Mouse (Mus musculus): ENCODE results near the gene Nek8.
A peak's percentile ranks its signal among the peaks of the same experiment; 100 is the strongest.

Nek8 gene

DNA sequence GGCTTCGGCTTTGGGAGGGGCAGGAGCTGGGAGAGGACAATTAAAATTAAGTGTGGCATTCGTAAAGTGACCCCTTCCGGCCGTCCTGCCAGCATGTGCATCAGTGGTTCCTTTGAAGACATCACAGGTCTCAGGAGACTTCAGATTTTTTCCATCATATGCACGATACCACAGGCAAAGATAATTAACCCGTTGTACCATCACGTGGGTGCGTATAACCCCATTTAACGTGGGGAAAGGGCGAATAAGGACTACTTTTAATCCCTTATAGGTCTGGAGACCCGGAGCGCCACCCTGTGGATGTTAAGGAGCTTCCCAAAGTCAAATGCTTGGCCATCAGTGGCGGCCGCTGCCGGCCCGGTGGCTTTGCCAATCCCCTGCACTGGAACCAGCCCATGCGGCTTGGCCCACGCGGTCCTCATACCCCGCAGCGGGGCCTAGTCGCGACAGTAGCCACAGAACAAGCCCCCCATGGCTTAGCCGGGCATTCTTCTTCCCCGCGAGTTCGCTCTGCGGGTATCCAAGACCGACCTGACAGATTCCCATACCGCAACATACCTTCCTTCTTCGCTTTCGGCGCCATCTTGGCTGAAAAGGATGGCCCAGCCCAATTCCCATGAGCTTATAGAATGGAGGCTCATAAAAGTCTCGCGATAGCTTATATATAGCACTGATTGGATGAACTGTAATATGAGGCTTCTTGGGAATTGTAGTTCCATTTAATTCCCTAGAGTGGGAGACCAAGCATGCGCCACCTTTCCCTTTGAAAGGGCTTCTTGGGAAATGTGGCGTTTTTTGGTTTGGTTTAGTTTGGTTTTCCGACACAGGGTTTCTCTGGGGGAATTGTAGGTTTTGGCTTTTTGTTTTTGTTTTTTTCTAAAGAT lies 6.7 kb upstream of the Nek8 start, which contains the start of gene Rpl23a:
TSS of gene Rpl23a (minus strand) at position 624 of the 884 bp plus-strand sequence.
- peak; percentile 85 for DNase-seq

DNA sequence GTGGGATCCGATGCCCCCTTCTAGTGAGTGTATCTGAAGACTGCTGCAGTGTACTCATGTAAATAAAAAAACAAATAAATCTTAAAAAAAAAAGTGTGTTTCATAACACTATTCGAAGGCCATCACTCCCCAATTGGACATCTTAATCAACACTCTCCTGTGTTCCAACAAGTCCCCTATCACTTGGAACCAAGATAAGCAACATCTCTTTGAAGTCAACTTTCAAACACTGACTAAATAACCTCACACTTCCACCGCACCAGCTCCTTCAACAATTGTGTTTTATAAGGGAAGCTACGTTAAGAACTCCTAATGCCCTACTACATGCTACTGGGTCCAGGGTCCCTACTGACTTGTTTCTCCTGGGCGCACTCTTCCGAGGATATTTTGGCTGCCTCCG lies 6.0 kb upstream of the Nek8 start:
- DNase-seq: no peak

DNA sequence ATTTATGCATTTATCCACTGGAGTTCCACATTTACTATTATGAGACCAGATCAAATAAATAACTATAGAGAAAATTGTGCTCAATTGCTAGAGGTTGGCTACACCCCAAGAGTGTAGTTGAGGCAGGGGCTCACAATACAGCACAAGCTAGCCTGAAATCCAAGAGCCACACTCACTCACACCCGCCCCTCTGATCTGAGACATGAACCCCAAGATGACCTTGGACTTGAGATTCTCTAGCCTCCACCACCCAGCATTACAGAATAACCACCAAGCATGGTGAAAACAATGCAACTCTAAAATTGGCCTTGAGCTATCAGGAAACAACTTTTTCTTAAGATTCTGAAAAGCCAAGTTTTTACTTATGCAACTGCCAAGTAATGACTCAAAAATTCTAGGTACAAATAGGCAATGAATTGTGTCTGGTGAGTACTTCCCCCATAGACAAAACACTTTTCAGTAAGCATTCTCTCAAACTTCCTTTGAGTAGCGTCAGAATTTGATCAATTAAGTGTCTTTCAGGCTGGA lies 5.4 kb upstream of the Nek8 start:
- DNase-seq: no peak

DNA sequence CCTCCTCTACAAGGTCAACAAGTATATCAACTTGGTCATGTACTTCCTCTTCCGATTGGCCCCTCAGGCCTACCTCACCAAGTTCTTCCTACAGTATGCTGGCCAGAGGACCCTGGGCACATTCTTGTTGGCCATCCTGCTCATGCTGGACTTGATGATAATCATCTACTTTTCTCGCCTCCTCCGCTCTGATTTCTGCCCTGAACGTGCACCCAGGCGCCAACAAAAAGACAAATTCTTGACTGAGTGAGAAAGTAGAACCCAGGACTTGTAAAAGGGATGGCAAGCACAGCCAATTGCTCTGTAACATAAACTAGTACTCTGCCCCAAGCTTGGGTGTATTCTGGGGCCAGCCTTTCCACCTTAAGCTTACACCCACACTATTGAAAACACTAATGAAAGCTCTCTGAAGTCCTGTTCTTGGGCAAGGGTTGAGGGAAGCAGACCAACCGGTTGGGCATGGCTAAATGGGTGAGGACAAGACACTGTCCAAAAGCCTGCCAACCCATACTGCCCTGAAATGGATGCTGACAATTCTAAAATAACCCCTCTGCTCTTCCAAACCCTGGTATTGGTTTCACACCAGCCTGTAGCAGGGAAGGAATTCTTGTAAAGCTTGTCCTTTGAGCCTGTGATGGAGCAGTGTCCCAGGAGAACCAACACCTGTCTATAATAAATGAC lies 3.7 kb upstream of the Nek8 start:
- no peak for DNase-seq

DNA sequence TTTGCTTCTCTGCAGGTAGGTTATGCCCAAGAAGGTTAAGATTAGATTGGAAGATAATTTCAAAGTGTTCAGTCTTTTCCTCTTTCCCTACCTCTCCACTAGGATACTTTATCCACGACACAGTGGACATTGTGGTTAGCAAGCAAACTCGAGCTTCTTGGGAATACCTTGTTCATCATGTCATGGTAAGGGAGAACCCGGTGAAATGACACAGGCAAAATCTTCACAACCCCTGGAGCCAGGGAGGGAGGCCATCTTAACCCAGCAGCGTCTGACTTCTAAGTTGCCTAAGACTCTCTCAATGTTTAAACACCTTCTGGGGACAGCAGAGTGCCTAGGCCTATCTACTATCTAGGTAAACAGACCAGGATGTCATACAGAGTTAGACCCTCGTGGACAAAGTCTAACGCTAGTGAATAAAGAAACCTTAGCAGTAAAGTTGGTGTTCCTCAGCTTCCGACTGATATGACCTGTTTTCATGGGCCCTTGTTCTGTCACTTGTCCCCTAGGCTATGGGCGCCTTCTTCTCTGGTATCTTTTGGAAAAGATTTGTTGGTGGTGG lies 3.0 kb upstream of the Nek8 start:
- peak; percentile 41 for DNase-seq

DNA sequence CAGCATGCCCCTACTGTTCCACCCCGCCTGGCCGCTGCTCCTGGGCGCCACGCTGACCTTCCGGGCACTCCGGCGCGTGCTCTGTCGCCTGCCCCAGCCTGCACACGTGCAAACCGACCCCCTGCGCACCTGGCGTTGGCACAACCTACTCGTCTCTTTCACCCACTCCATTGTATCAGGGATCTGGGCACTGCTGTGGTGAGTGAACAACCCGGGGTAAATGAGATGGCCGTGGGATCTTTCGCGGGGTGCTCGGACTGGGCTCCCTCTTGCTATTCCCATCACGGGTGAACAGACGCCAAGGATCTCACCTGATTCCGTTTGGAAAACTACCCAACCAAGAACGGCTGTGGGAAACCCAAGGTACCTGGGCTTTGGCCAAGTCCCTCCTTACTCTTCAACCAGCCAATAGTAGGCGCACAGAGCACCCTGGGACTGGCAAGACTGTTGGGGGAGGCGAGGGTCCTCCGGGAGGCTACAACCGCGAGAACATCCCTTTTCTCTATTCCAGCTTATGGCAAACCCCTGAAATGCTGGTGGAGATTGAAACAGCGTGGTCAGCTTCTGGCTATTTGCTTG lies 2.5 kb upstream of the Nek8 start:
- DNase-seq: peak; percentile 75

DNA sequence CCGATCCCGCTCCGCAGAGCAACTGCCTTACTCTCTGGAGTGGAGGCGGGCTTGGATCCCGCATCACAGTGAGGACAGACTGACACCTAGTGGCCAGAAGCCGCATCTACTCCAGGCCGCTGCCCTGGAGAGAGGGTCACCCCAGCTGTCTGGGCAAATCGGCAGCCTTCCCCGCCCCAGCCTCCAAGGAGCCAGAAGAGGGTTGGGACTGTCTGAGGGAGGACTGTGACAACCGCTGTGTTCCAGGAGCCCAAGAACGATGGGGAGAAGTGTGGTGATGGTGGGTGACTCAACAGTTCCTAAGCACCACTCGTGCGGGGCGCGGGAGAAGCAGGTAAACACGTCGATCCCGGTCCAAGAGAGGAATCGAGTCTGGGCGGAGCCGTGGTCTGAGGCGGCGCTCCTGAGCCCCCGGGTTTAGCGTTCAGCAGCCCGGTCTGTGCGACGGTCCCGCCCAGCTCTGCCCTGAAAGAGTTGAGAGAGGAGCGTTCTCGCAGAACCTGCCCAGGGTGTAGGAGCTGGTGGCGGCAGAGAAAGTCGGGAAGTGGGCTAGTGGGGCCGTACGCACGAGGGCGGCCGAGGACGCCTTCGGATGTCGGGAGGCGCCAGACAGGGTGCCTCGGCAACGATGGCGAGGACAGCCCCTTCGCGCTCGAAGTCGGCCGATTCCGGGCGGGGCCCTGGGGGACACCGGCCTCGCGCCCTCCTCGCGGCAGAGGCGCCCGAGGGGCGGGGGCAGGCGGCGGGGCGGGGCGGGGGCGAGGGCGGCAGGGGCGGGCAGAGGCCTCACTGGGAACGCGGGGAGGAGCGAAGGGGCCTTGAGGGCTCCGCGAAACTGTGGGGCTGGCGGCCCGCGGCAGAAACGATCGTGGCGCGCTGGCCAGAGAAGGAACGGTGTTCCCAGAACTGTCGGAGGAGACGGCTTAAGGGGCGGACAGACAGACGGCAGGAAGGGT lies 1.7 kb upstream of the Nek8 start:
- peak; percentile 96 for DNase-seq

DNA sequence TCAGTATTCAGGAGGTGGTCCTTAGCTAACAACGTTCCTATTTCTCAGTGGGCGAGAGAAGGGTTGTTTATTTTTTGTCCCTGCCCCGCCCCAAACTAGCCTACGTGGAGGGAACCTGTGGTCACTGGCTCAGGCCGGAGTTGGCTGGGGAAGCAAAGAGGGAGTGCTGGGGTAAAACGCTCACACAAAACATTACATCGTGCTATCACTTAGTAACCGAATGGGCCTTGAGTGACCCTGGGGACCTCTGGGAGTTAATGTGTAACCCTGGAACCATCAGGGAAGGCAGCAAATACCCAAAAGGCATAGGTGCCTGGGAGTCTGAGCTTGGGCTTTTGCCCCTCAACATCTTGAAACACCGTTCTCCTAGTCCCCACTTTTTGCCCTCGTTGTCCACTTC lies 962 bp upstream of the Nek8 start:
- DNase-seq: peak; percentile 82

DNA sequence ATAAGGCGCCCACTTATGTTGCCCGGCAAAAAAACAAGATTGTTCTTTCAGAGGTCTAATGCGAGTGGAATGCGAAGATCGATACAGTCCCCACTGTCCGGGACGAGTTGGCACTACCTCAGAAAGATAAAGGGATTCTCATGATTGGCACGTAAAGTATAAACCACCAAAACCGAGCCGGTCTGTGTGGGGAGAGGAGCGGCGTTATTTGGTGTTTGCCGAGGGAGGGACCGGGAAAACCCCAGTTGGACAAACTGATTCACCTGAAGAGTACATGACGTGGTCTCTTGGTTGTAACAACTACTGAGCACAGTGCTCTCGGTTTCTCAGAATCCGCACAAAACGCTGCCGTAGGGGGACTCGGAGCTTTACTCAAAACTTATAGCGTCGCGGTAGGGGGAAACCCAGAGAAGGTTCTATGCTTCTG lies 443 bp upstream of the Nek8 start:
- peak; percentile 55 for DNase-seq

DNA sequence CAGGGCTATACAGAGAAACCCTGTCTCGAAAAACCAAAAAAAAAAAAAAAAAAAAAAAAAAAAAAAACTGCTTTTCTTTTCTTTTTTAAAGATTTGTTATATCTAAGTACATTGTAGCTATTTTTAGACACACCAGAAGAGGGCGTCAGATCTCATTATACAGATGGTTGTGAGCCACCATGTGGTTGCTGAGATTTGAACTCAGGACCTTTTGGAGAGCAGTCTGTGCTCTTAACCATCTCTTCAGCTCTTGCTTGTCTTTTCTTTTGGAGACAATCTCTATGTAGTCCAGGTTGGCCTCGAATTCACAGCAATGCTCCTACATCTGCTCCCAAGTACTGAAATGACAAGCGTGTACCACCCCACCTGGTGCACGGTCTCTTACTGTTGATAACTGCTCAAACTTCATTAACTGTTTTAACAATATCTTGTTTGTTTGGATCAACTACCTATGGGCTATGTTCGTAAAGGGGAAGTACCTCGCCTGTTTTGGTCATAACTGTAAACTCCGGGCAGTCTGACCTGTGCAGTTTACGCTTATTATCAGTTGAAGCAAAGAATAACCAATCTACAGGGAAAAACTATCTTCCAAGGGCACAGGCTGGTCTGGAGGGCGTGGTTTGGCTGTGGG lies 589 bp downstream of the Nek8 start:
- no peak for DNase-seq

DNA sequence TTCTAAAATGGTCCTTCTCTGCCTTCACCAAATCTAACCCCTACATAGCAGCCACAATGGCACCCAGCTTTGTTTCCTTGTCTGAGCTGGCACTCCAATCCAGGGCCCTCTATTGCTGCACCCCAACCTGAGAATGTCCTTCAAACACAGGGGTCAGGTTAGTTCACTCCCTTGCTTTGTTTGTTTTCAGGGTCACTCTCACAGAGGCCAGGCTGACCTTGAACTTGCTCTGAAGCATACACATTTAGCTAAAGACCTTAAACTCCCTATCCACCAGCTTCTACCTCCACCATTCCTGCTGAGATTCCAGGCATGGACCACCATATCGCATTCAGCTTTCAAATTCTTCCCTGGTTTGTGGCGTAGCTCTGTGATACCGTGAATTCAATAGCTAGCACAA lies 2.0 kb downstream of the Nek8 start:
- no peak for DNase-seq

DNA sequence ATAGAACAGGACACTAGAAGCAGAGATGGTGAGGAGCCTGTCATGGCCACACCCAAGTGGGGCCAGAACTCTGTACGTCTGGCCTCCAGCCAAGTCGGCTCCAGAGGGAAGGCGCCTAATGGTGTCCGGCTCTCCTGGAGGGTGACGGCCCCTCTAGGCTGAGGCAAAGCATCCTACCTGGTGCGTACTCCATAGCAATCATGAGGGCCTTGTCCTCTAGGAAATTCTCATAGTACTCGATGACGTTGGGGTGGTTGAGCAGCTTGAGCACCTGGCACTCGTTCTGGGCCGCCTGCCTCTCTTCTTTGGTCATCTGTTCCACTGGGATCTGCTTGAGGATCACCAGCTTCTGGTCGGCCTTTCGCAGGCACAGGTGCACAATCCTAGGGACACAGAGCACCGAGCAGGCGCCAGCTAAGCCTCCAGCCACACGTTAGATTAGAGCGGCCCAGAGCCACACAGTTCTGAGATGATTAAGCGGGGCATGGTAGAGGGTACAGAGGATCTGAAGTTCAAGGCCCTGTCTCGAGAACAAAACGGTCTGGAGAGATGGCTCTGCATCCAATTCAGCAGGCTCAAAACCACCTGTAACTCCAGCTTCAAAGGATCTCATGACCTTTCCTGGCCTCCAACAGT lies 3.6 kb downstream of the Nek8 start:
- no peak for DNase-seq

DNA sequence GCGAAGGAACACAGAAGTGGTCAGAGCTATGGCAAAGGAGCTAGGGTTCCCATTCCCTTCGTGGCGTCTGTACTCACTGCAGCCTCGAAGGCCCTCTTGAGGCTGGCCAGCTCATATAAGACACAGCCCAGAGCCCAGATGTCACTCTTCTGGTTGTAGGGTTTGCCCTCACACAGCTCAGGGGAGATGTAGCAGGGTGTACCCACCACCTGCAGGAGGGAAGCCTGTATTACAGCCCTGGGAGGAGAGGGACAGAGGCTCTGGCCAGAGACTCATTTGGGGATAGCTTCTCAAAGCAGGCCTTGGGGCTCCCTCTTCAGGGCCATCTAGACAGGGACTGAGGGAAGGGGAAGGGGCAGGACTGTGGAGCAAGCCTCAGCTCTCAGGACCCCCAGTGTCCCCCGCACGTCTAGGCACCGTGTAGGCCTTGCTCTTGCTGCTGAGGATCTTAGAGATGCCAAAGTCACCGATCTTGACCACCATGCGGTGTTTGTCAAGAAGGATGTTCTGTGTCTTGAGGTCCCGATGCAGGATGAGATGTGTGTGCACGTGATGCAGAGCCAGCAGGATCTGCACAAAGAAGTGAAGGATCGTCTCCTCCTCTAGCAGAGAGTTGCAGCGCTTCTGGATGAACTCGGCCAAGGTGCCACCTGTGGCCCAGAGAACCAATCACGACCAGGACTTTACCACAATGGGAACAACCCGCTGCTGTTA lies 4.3 kb downstream of the Nek8 start:
- no peak for DNase-seq

DNA sequence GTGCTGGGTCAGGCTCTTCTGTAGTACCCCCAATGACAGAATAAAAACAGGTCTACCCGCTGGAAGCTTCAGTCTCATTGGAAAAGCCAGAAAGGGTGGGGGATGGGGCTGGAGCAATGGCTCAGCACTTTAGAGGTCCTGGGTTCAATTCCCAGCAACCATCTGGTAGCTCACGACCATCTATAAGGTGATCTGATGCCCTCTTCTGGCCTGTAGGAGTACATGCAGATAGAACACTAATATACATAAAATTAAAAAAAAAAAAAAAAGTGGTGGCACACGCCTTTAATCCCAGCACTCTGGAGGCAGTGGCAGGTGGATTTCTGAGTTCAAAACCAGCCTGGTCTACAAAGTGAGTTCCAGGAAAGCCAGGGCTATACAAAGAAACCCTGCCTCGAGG lies 5.1 kb downstream of the Nek8 start:
- no peak for DNase-seq

DNA sequence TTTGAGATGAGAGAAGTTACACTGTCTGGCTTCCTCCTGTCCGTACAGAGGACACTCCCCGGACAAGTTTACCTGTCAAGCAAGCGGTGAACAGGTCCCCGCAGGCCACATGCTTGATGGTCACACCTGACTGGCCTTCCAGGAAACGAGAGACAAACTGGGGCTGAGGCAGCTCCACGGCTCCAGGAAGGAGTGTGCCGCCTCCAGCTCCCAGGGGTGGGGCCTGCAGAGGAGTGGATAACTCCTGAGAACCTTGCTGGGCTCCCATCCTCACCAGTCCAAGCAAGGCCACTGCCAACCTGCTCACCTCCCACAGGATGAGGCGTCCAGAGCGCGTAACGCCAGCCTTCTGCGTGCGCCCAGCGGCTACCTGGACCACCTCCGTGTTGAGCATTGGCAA lies 6.2 kb downstream of the Nek8 start:
- DNase-seq: no peak

DNA sequence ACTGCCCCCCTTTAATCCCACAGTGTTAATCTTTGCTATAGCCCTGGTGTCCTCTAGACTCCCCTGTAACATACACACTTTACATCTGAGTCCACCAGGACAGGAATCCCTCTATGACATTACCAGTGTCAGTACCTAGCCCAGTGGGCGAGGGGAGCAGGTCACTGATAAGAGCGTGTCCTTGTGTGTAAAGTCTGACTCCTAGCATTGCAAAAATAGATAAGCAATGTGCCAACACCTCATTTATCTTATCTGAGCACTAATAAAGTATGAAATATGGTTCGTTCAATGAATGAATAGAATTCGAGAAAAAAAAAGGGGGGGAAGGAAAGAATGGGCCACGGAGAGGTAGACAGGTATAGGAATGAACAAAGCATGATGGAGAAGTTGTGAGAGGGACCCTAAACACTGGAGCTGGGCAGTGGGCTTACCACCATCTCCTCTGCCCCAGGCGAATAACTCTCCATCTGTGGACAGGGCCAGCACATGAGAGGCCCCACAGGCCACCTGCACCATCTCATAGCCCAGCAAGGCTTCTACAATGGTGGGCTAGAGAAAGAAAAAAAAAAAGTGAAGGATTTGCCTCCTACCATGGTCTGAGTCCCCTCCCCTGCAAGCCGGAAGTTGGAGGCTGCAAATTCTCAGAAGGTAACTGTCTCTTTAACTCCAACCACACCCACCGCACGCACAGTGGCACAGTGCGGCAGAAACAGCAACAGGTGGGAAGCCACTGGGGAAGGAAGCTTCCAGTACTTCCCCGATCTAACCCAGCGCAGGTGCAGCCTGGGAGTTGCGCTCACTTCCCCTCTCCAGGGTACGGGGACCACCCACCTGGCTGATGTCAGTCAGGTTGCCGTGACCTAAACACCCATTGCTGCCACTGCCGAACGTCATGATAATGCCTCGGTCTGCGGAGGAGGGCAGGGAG lies 7.7 kb downstream of the Nek8 start:
- peak; percentile 79 for DNase-seq

DNA sequence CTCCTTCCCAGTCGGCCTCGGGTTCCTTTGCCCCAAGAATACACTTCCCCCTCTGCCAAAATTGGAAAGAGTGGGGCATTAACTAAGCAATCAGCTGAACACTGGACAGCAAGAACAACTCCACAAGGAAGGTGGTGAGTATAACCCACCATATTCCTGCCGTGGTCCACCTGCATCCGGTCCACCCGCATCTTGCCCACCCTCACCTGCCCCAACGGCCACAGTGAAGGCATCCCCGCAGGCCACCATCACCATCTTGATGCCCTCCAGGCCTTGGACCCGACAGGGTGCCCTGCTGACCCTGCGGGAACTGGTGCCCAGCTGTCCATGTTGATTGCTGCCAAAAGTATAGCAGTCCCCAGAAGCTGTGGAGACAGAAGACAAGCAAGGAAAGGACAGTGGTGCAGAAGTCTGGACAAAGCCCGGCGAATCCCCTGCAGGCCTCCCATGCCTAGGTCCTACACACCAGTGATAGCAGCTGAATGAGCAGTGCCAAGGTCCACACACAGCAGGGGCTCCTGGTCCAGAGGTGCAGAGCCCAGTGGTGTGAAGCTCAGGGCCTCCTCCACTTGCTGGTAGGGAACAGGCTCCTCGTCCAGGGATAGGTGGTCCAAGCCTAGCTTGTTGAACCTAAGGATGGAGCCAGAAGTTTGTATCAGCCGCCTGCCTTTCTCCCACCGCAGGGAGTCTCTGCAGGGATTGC lies 9.1 kb downstream of the Nek8 start:
- no peak for DNase-seq

DNA sequence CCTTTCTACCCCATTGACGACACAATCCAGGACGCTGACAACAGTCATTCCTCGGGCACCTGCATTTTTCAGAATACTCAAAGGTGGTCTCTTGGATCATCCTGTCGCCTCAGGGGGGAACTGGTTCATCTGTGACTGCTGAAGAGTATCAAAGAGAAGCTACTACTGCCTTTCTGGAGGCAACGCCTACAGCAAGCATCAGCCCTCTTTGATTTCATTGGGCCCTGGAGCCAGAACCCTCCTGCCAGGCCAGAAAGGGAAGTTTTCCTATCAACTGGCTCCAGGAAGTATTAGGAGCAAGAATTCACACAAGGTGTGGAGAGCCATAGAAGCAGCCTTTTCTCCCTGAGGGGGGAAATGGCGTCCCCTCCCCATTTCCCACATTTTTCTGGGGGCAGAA lies 9.8 kb downstream of the Nek8 start:
- no peak for DNase-seq

DNA sequence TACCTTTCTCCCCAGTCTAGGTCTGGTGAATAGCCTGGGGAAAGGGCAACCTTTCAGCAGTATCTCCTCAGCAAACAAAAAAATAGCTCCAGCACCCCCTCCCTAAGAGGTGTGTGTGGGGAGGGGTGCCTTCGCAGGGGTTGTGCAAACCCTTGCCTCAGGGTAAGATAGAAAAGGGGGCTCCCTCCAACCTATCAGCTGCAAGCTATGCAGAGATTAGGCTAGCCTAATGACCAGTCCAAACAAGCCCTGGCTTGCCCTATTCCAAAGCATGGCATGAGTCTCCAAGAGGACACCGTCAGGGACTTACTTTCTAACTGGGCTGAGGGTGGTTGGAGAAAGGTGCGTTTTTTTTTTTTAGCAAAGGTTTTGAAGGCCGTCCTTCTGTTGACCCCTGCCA lies 10.3 kb downstream of the Nek8 start:
- DNase-seq: no peak

Measured in liver (tissue).